Mouse (Mus musculus) CH12.LX (cell line): Measurements from ENCODE around the gene Slc16a12. TPM values are rescaled to one million over a fixed set of nuclear protein-coding genes. Genes with fewer than 3 reads are reported as not detected.

Experiments used
- DNase-seq: peaks from one replicate; pipeline ENCODE4 v3.0.0-alpha.2; 2013; ENCODE audit errors: extremely low read depth
- H3K27ac ChIP-seq: 2 replicates; pipeline ENCODE4 v1.5.1; 2012; ENCODE audit warnings: low read depth, mild to moderate bottlenecking, control low read depth, moderate library complexity; ENCODE audit not compliant: insufficient read depth
- H3K27me3 ChIP-seq: replicated peaks from 2 replicates; pipeline ENCODE3; 2012; ENCODE audit warnings: inconsistent platforms
- H3K36me3 ChIP-seq, 2 experiments: replicated peaks in 1 of 2; 2 replicates each; pipeline versions ENCODE3 to v1.6.1; 2012; ENCODE audit warnings: inconsistent platforms in 1 of 2, low read length in 1 of 2, mild to moderate bottlenecking in 1 of 2, mixed read lengths in 1 of 2, moderate library complexity in 1 of 2; ENCODE audit not compliant: control insufficient read depth in 1 of 2, insufficient read depth in 1 of 2
- H3K4me1 ChIP-seq, 2 experiments: 2 replicates each; pipeline ENCODE4 v1.6.1; 2012; ENCODE audit warnings: inconsistent platforms in 1 of 2, moderate library complexity in 1 of 2; ENCODE audit not compliant: insufficient read depth in 2 of 2, control insufficient read depth in 1 of 2
- H3K4me2 ChIP-seq: 2 replicates; pipeline ENCODE4 v1.6.1; 2012; ENCODE audit warnings: low read depth, mild to moderate bottlenecking, control low read depth; ENCODE audit not compliant: poor library complexity, insufficient read depth, severe bottlenecking
- H3K4me3 ChIP-seq, 3 experiments: fragments of 150-350 bp in 1 of 3; sonication (generic) in 1 of 3; replicated peaks in 1 of 3; 2 replicates each; pipeline versions ENCODE3 to v1.5.1; 2011 to 2012; ENCODE audit warnings: low read depth in 2 of 3, low read length in 2 of 3, mild to moderate bottlenecking in 2 of 3, moderate library complexity in 2 of 3, control low read depth in 1 of 3, improper control_type of control experiment in 1 of 3, inconsistent platforms in 1 of 3, mixed read lengths in 1 of 3; ENCODE audit not compliant: poor library complexity in 1 of 3
- H3K79me2 ChIP-seq: replicated peaks from 2 replicates; pipeline ENCODE4 v1.6.1; 2012; ENCODE audit warnings: mild to moderate bottlenecking, moderate library complexity; ENCODE audit not compliant: control insufficient read depth, poor library complexity, insufficient read depth, severe bottlenecking; ENCODE audit errors: extremely low read depth
- H3K9ac ChIP-seq: 2 replicates; pipeline ENCODE4 v1.6.1; 2012; ENCODE audit warnings: low read depth, mild to moderate bottlenecking, control low read depth, moderate library complexity; ENCODE audit not compliant: insufficient read depth
- H3K9me3 ChIP-seq: replicated peaks from 2 replicates; pipeline ENCODE3; 2012; ENCODE audit warnings: low read length, inconsistent platforms, mixed read lengths
- CHD1 ChIP-seq: IDR thresholded peaks from 2 replicates; pipeline ENCODE4 v1.6.1; 2012; ENCODE audit warnings: low read depth, low read length, improper control_type of control experiment, inconsistent platforms
- E2F4 ChIP-seq: IDR thresholded peaks from 2 replicates; pipeline ENCODE4 v1.6.1; 2011; ENCODE audit warnings: low read depth, low read length, improper control_type of control experiment; ENCODE audit not compliant: insufficient replicate concordance
- ELF1 ChIP-seq: IDR thresholded peaks from 2 replicates; pipeline ENCODE4 v1.6.1; 2014; ENCODE audit warnings: low read depth, mild to moderate bottlenecking, inconsistent platforms, low read length, improper control_type of control experiment
- ETS1 ChIP-seq: conservative IDR thresholded peaks from 2 replicates; pipeline ENCODE4 v1.6.1; 2012; ENCODE audit warnings: low read depth, mild to moderate bottlenecking, inconsistent platforms, low read length, improper control_type of control experiment, moderate library complexity
- GABPA ChIP-seq: IDR thresholded peaks from 2 replicates; pipeline ENCODE4 v1.6.1; 2012; ENCODE audit warnings: low read depth, low read length, improper control_type of control experiment, inconsistent platforms; ENCODE audit not compliant: insufficient replicate concordance
- HCFC1 ChIP-seq: IDR thresholded peaks from 2 replicates; pipeline ENCODE4 v1.6.1; 2012; ENCODE audit warnings: low read depth, mild to moderate bottlenecking, inconsistent platforms, low read length, improper control_type of control experiment
- MAX ChIP-seq: IDR thresholded peaks from 2 replicates; pipeline ENCODE4 v1.6.1; 2011; ENCODE audit warnings: low read length, improper control_type of control experiment
- MAZ ChIP-seq: IDR thresholded peaks from 2 replicates; pipeline ENCODE4 v1.6.1; 2012; ENCODE audit warnings: low read depth, mild to moderate bottlenecking, inconsistent platforms, low read length, improper control_type of control experiment, moderate library complexity
- MXI1 ChIP-seq: IDR thresholded peaks from 2 replicates; pipeline ENCODE4 v1.6.1; 2011; ENCODE audit warnings: mild to moderate bottlenecking, low read depth, low read length, improper control_type of control experiment
- NRF1 ChIP-seq: IDR thresholded peaks from 2 replicates; pipeline ENCODE4 v1.6.1; 2014; ENCODE audit warnings: low read depth, mild to moderate bottlenecking, inconsistent platforms, low read length, improper control_type of control experiment, moderate library complexity
- PAX5 ChIP-seq: IDR thresholded peaks from 2 replicates; pipeline ENCODE4 v1.6.1; 2012; ENCODE audit warnings: low read length, inconsistent platforms, mixed read lengths
- RCOR1 ChIP-seq: conservative IDR thresholded peaks from 2 replicates; pipeline ENCODE4 v1.6.1; 2012; ENCODE audit warnings: low read depth, mild to moderate bottlenecking, inconsistent platforms, low read length, improper control_type of control experiment
- SIN3A ChIP-seq: IDR thresholded peaks from 2 replicates; pipeline ENCODE4 v1.6.1; 2012; ENCODE audit warnings: low read length, improper control_type of control experiment, inconsistent platforms
- SMC3 ChIP-seq: IDR thresholded peaks from 2 replicates; pipeline ENCODE4 v1.6.1; 2011; ENCODE audit warnings: low read depth, low read length, improper control_type of control experiment
- TBP ChIP-seq: conservative IDR thresholded peaks from 2 replicates; pipeline ENCODE4 v1.6.1; 2011; ENCODE audit warnings: low read depth, low read length, improper control_type of control experiment
- USF1 ChIP-seq: IDR thresholded peaks from 2 replicates; pipeline ENCODE4 v1.6.1; 2014; ENCODE audit warnings: low read depth, mild to moderate bottlenecking, inconsistent platforms, low read length, improper control_type of control experiment
- ZKSCAN1 ChIP-seq: IDR thresholded peaks from 2 replicates; pipeline ENCODE4 v1.6.1; 2012; ENCODE audit warnings: low read depth, inconsistent platforms, low read length, improper control_type of control experiment, borderline replicate concordance
- ZMIZ1 ChIP-seq: IDR thresholded peaks from 2 replicates; pipeline ENCODE4 v1.6.1; 2012; ENCODE audit warnings: low read depth, mild to moderate bottlenecking, inconsistent platforms, low read length, improper control_type of control experiment
- ZNF384 ChIP-seq: IDR thresholded peaks from 2 replicates; pipeline ENCODE4 v1.6.1; 2012; ENCODE audit warnings: low read depth, low read length, improper control_type of control experiment, inconsistent platforms
- dilution Hi-C: fragments of 300-500 bp; cut with MboI; formaldehyde crosslinking; loops from 2 replicates; pipeline ENCODE4 v1.14.3; 2020; ENCODE audit warnings: low sequenced_read_pairs; ENCODE audit not compliant: extremely low pct_unique_long_range_greater_than_20kb, extremely low pct_ligation_motif_present
- in situ Hi-C: fragments of 300-500 bp; cut with MboI; formaldehyde crosslinking; loops from 3 replicates; pipeline ENCODE4 v1.14.3; 2019; ENCODE audit warnings: low sequenced_read_pairs, low pct_ligation_motif_present, low pct_unique_long_range_greater_than_20kb, mixed read lengths
- polyA plus RNA-seq: library from polyadenylated mRNA; unstranded; fragments of >175 nt; gene quantifications from 2 replicates; pipeline ENCODE4 v1.2.1, GENCODE M21; 2012; ENCODE audit warnings: low read depth; ENCODE audit not compliant: insufficient read length
- total RNA-seq, 2 experiments: library from RNA; depleted of rRNA; stranded (reverse); fragments of 300-350 nt in 1 of 2; fragments of >200 nt in 1 of 2; gene quantifications; 2 replicates each; pipeline ENCODE4 v1.2.3; 2012 to 2014

The Slc16a12 gene
- total and polyA plus RNA-seq, 3 experiments: 0.08 TPM; not detected in 1

- no peaks in the 10 kb centered on the region for H3K79me2 ChIP-seq
- no peak for DNase-seq
- no peaks in the 10 kb centered on the region for H3K36me3 ChIP-seq
- no peak overlapping the region for H3K9ac ChIP-seq
- H3K4me3 ChIP-seq: no peak overlapping the region
- dilution Hi-C loops: no loop called here
- in situ Hi-C loops: no loop called here
- no peak overlapping the region for H3K27ac ChIP-seq
- H3K27me3 ChIP-seq: no peaks in the 10 kb centered on the region
- no peaks in the 10 kb centered on the region for H3K4me1 ChIP-seq
- no peak overlapping the region for H3K4me2 ChIP-seq
- TF ChIP-seq ETS1 (no peak), GABPA (no peak)
- no peaks in the 10 kb centered on the region for H3K9me3 ChIP-seq
Observed at GRCm38 (mm10) chr19:34698852-34699251, 48.2 kb downstream of the Slc16a12 start.

GRCm38 (mm10) chr19:34698432-34698831 lies 48.7 kb downstream of the Slc16a12 start:
- Histone ChIP-seq H3K4me1 (no peaks in the 10 kb centered on the region), H3K9ac (no peak overlapping the region), H3K4me3 (no peak overlapping the region), H3K4me2 (no peak overlapping the region), H3K9me3 (no peaks in the 10 kb centered on the region), H3K36me3 (no peaks in the 10 kb centered on the region), H3K79me2 (no peaks in the 10 kb centered on the region), H3K27ac (no peak overlapping the region), H3K27me3 (no peaks in the 10 kb centered on the region)
- dilution Hi-C loops (no loop called here), in situ Hi-C loops (no loop called here)
- no peak for DNase-seq
- no peak for TF ChIP-seq MXI1
- TF ChIP-seq CHD1: no peak
- no peak for TF ChIP-seq ZMIZ1
- TF ChIP-seq SMC3: no peak
- TF ChIP-seq RCOR1: no peak
- no peak for TF ChIP-seq ELF1
- no peak for TF ChIP-seq HCFC1
- TF ChIP-seq USF1: no peak
- TF ChIP-seq MAX: no peak
- no peak for TF ChIP-seq SIN3A
- no peak for TF ChIP-seq MAZ
- TF ChIP-seq PAX5: no peak
- TF ChIP-seq E2F4: no peak
- no peak for TF ChIP-seq NRF1
- TF ChIP-seq GABPA: no peak
- no peak for TF ChIP-seq TBP
- TF ChIP-seq ZKSCAN1: no peak
- TF ChIP-seq ZNF384: no peak
